19 mouse cellular contexts compared by ENCODE assay signal in the genomic region with DNA sequence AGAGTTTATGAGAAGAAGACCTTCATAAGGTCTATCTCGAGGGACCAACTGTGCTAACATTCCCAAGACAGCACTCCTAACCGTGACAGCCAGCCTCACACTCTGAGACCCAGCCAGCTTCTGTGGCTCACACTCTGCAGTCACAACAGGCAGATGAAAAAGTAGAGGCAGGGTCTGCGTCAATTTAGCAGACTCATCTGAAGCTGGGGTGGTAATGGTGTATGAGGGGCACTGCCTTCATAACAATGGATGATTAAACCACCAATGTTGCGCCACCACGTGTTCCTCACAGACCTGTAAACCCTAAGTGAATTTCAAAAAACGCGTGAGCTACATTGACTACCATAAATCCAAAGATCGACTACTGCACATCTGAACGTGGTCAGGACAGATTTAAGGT. TPM values are rescaled to one million over a fixed set of nuclear protein-coding genes. Genes with fewer than 3 reads are reported as not detected.
A peak's percentile ranks its signal among the peaks of the same experiment; 100 is the strongest.
DNase-seq lines count a peak whose midpoint lies in the region; ATAC-seq and TF ChIP-seq lines count a peak whose summit lies in the region.
"Had no signal": no experiment of that assay in that cellular context is flagged by ENCODE, and none has a peak within 500 bp of the region (broad histone marks: within the 10 kb centered on the region; RNA-seq: fewer than 3 reads in every experiment).

No protein-coding gene starts in this region.

- no peak overlapping the region for H3K27ac ChIP-seq in lung, embryonic 14.5 days (ENCODE audit: low read depth)
- H3K27ac ChIP-seq in limb, embryonic 10.5 days, result no peak overlapping the region
- H3K27ac ChIP-seq in stomach, postnatal 0 days (replicated peaks), result peak overlapping the region; percentile 58
- H3K27ac ChIP-seq in forebrain, embryonic 14.5 days (ENCODE audit: low read depth, low read length), result no peak overlapping the region
- H3K27ac ChIP-seq: hindbrain, embryonic 15.5 days; midbrain, embryonic 10.5 days had no signal

- TF ChIP-seq EP300 in stomach, postnatal 0 days (optimal IDR thresholded peaks at IDR 0.05), result no peak

- no peaks in the 10 kb centered on the region for H3K36me3 ChIP-seq in lung, embryonic 14.5 days (ENCODE audit: insufficient read depth)
- H3K36me3 ChIP-seq in limb, embryonic 10.5 days, result no peaks in the 10 kb centered on the region
- no peaks in the 10 kb centered on the region for H3K36me3 ChIP-seq in stomach, postnatal 0 days (ENCODE audit: control insufficient read depth, insufficient read depth, low read length)
- H3K36me3 ChIP-seq in forebrain, embryonic 14.5 days (ENCODE audit: control insufficient read depth, insufficient read depth, low read length), result no peaks in the 10 kb centered on the region
- H3K36me3 ChIP-seq: G1E; hindbrain, embryonic 15.5 days; midbrain, embryonic 10.5 days had no signal

- H3K4me2 ChIP-seq in lung, embryonic 14.5 days, result peak overlapping the region; percentile 25
- peak overlapping the region; percentile 51 for H3K4me2 ChIP-seq in stomach, postnatal 0 days (replicated peaks; ENCODE audit: low read depth)
- no peak overlapping the region for H3K4me2 ChIP-seq in forebrain, embryonic 14.5 days (ENCODE audit: low read length)
- H3K4me2 ChIP-seq: hindbrain, embryonic 15.5 days had no signal

- 35% methylated on average over 9 of the region's 9 CpGs for WGBS in lung, embryonic 14.5 days
- WGBS in limb, embryonic 10.5 days, result 43% methylated on average over 9 of the region's 9 CpGs
- 38% methylated on average over 9 of the region's 9 CpGs for WGBS in stomach, postnatal 0 days
- WGBS in forebrain, embryonic 14.5 days, result 46% methylated on average over 9 of the region's 9 CpGs

- H3K4me3 ChIP-seq in lung, embryonic 14.5 days (ENCODE audit: low read depth, low read length), result no peak overlapping the region
- H3K4me3 ChIP-seq in limb, embryonic 10.5 days, result peak overlapping the region; percentile 19; the same call in 1 of the 2 replicates
- H3K4me3 ChIP-seq in stomach, postnatal 0 days (ENCODE audit: low read depth, low read length), result peak overlapping the region; percentile 51
- no peak overlapping the region for H3K4me3 ChIP-seq in forebrain, embryonic 14.5 days (ENCODE audit: low read depth, low read length)
- H3K4me3 ChIP-seq: erythroblast, embryonic 14.5 days; hindbrain, embryonic 15.5 days; midbrain, embryonic 10.5 days had no signal

- no peaks in the 10 kb centered on the region for H3K4me1 ChIP-seq in lung, embryonic 14.5 days (ENCODE audit: insufficient read depth)
- H3K4me1 ChIP-seq in limb, embryonic 10.5 days, result peaks cover 13% of the 10 kb centered on the region
- H3K4me1 ChIP-seq in stomach, postnatal 0 days (replicated peaks; ENCODE audit: control insufficient read depth, insufficient read depth), result no peaks in the 10 kb centered on the region
- no peaks in the 10 kb centered on the region for H3K4me1 ChIP-seq in forebrain, embryonic 14.5 days (ENCODE audit: control insufficient read depth, insufficient read depth, low read length)

- no peak overlapping the region for H3K9ac ChIP-seq in lung, embryonic 14.5 days
- H3K9ac ChIP-seq in stomach, postnatal 0 days (ENCODE audit: low read length), result peak overlapping the region; percentile 51; the same call in 1 of the 2 replicates
- no peak overlapping the region for H3K9ac ChIP-seq in forebrain, embryonic 14.5 days (ENCODE audit: low read length)
- H3K9ac ChIP-seq: hindbrain, embryonic 15.5 days had no signal

- no peak for ATAC-seq in lung, embryonic 14.5 days (ENCODE audit: insufficient read depth)
- ATAC-seq in stomach, postnatal 0 days (ENCODE audit: low FRiP score, low TSS enrichment), result no peak
- ATAC-seq in forebrain, embryonic 14.5 days, result no peak
- ATAC-seq: forebrain, embryonic 16.5 days; lung, postnatal 0 days had no signal

- no peaks in the 10 kb centered on the region for H3K9me3 ChIP-seq in lung, embryonic 14.5 days (ENCODE audit: low read depth, low read length)
- H3K9me3 ChIP-seq in limb, embryonic 10.5 days (replicated peaks), result no peaks in the 10 kb centered on the region
- H3K9me3 ChIP-seq in stomach, postnatal 0 days (ENCODE audit: control insufficient read depth, low read length), result no peaks in the 10 kb centered on the region
- no peaks in the 10 kb centered on the region for H3K9me3 ChIP-seq in forebrain, embryonic 14.5 days (replicated peaks; ENCODE audit: control insufficient read depth, low read length)
- H3K9me3 ChIP-seq: G1E; hindbrain, embryonic 15.5 days; midbrain, embryonic 10.5 days had no signal

- TF ChIP-seq CTCF in lung, embryonic 14.5 days (IDR thresholded peaks at IDR 0.05; ENCODE audit: low read depth), result no peak
- TF ChIP-seq CTCF in stomach, postnatal 0 days (IDR thresholded peaks at IDR 0.05; ENCODE audit: low read depth), result no peak

- DNase-seq in lung, embryonic 14.5 days, result no peak
- no peak for DNase-seq in lung, postnatal 25 days (ENCODE audit: low spot score)
- DNase-seq in forelimb bud, embryonic 11.5 days (ENCODE audit: low read depth, low spot score), result peak; percentile 10
- DNase-seq in limb, embryonic 10.5 days (ENCODE audit: low spot score), result no peak
- no peak for DNase-seq in stomach, postnatal 0 days (ENCODE audit: low spot score)
- no peak for DNase-seq in forebrain, embryonic 14.5 days (ENCODE audit: low spot score)
- DNase-seq in spleen, postnatal 4 days (ENCODE audit: low spot score in 2 of 2), result no peak
- DNase-seq: adrenal gland, adult 2 months; cerebellum, adult 18-20 months; gastrocnemius, postnatal 25 days; heart, postnatal 10 days; spleen, adult 18-20 months; thymus, adult 18-20 months had no signal

- H3K27me3 ChIP-seq in lung, embryonic 14.5 days (ENCODE audit: insufficient read depth, low read length), result peaks cover 34% of the 10 kb centered on the region
- H3K27me3 ChIP-seq in limb, embryonic 10.5 days (ENCODE audit: low read depth, poor library complexity, severe bottlenecking), result peaks cover 51% of the 10 kb centered on the region
- no peaks in the 10 kb centered on the region for H3K27me3 ChIP-seq in stomach, postnatal 0 days (ENCODE audit: control insufficient read depth, insufficient read depth, low read length)
- peaks cover 38% of the 10 kb centered on the region for H3K27me3 ChIP-seq in forebrain, embryonic 14.5 days (replicated peaks; ENCODE audit: control insufficient read depth, insufficient read depth, low read length)

RNA-seq across cellular contexts. Expression of gene Fermt1, which starts 2.1 kb away (rescaled TPM):
- polyA plus RNA-seq in lung, embryonic 14.5 days (2014; fragmentation: Nextera tagmentation; extraction: Ambion mirVana), result 4.6 and 5.4 TPM in 2 replicates
- polyA plus RNA-seq in limb, embryonic 10.5 days (2016; fragmentation: Nextera tagmentation; extraction: Ambion mirVana), result 12.1 and 17.3 TPM in 2 replicates
- 56.4 and 62.8 TPM in 2 replicates for polyA plus RNA-seq in stomach, postnatal 0 days (2015; fragmentation: Nextera tagmentation; extraction: Ambion mirVana)
- not detected in 2 replicates for polyA plus RNA-seq in forebrain, embryonic 14.5 days (2014; fragmentation: Nextera tagmentation; extraction: Ambion mirVana)
- polyA plus RNA-seq: adrenal gland, adult 2 months; forebrain, embryonic 16.5 days; G1E had no signal

Comparison
In these comparisons a context has a peak if more than half of its experiments do, and no peak if none do; other contexts are left out.
1. H3K4me3 ChIP-seq: peak in limb, embryonic 10.5 days (single experiment) and stomach, postnatal 0 days (single experiment); none in lung, embryonic 14.5 days (single experiment) and forebrain, embryonic 14.5 days (single experiment).